Mouse (Mus musculus) Patski (cell line): Measurements from ENCODE around the gene Abi1. TPM values are rescaled to one million over a fixed set of nuclear protein-coding genes. Genes with fewer than 3 reads are reported as not detected.
"Not testable (repeated sequence)": the region's sequence is repeated elsewhere in the genome, so short reads cannot be mapped to it uniquely, and the experiment has no call there.

Experiments used
- ATAC-seq: fragments of 100-300 bp; one replicate; pipeline ENCODE4 v1.8.0; 2021
- CTCF ChIA-PET: fragments of 350-600 bp; sonication (Branson Sonifier 250); formaldehyde crosslinking; loops from one replicate; lab custom pipeline; 2022; ENCODE audit warnings: inconsistent platforms; lab: Charles Lee
- POLR2A ChIA-PET: fragments of 350-600 bp; sonication (Branson Sonifier 250); formaldehyde crosslinking; loops from one replicate; lab custom pipeline; 2022; ENCODE audit warnings: antibody characterized with exemption, inconsistent platforms; lab: Charles Lee
- DNase-seq: peaks from one replicate; pipeline ENCODE4 v3.0.0-alpha.2; 2011; ENCODE audit warnings: low read depth, low spot score
- H3K27me3 ChIP-seq: fragments of 371-371 bp; one replicate; pipeline ENCODE4 v1.5.1; 2021
- CTCF ChIP-seq: fragments of 100-300 bp; IDR thresholded peaks from one replicate; pipeline ENCODE4 v1.5.1; 2021
- in situ Hi-C: fragments of 300-500 bp; cut with MboI; formaldehyde crosslinking; loops from 3 replicates; pipeline ENCODE4 v1.11.1; 2018; ENCODE audit warnings: low pct_unique_long_range_greater_than_20kb, mixed read lengths
- polyA plus RNA-seq: library from polyadenylated mRNA; unstranded; gene quantifications from one replicate; pipeline ENCODE4 v1.2.3, GENCODE M21; 2021

Abi1 gene
- polyA plus RNA-seq, 1 experiment from 2014 or later: 62.8 TPM

DNA sequence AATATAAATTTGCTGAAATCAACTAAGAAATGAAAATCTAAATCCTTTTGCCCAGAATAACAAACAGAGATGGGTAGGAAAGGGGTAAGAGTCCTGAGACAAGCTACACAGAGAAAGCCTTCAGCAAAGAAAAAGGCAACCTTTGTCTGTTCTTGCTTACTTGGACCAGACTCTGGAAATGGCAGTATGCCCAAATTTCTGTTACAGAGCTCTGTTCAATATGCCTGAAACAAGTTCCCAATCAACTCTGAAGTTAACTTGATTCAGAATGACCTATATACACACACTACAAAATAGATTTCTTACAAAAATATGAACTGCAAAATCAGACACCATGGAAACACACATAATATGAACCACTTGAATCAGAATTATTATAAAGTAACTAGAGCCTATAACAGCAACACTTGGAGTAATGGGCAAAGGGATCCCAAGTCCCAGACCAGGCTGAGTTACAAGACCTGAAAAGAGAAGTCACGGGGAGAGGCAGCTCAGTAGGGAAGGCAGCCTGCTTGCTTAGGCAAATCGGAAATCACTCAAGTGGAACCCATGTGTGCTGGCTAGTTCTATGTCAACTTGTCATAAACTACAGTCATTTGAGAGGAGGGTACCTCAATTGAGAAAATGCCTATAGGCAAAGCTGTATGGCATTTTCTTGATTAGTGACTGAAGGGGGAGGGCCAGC, 53.9 kb downstream of the Abi1 start:
- TF ChIP-seq CTCF: no peak
- POLR2A ChIA-PET: no interaction called here
- ATAC-seq: no peak
- H3K27me3 ChIP-seq: no peaks in the 10 kb centered on the region
- CTCF ChIA-PET: interaction anchor here (1.4 to 1.8 kb wide), 2 partner anchors 24 to 51 kb away, joined by 3 read pairs; no protein-coding TSS in a partner anchor
- no peak for DNase-seq
- in situ Hi-C loops: no loop called here

DNA sequence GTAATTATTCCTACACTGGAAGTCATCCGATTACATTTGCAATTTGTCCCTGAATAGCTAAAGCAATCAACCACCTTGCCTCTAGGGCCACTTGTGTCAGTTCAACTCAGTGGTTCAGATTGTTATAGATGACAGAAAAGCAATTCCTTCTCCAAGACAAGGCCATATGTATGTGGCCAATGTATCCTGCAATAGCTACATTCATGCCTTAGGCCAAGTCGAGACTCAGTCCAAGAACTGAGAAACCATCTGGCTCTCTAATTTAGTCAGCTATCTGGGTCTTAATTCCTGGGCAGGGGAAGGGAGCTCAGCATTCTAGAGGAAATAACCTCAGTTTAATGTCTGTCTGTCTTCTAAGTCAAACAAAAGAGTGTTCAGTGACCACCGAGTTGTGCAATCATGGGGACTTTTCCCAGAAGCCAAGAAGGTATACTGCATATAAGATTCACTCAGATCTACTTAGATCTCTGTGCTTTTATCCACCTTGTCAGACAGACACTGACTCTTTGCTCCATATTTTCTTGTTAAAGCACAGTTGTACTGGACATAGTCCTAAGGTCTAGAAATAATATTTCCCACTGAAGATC, 62.6 kb downstream of the Abi1 start:
- CTCF ChIA-PET: interaction anchor here (0.9 to 2.1 kb wide), 4 partner anchors 9 to 18 kb away, joined by 3 to 8 read pairs (median 3); no protein-coding TSS in a partner anchor

GRCm38 (mm10) chr2:22962970-22963369, 77.1 kb downstream of the Abi1 start:
- POLR2A ChIA-PET: no interaction called here
- H3K27me3 ChIP-seq: no peaks in the 10 kb centered on the region
- DNase-seq (no peak), ATAC-seq (no peak)
- CTCF ChIA-PET: no interaction called here
- in situ Hi-C loops: no loop called here
- TF ChIP-seq CTCF: no peak

More for the DNA sequence above, 62.6 kb downstream of the Abi1 start:
- ATAC-seq (no peak), DNase-seq (no peak)
- in situ Hi-C loops: no loop called here
- H3K27me3 ChIP-seq: no peaks in the 10 kb centered on the region
- POLR2A ChIA-PET: no interaction called here
- TF ChIP-seq CTCF: no peak

DNA sequence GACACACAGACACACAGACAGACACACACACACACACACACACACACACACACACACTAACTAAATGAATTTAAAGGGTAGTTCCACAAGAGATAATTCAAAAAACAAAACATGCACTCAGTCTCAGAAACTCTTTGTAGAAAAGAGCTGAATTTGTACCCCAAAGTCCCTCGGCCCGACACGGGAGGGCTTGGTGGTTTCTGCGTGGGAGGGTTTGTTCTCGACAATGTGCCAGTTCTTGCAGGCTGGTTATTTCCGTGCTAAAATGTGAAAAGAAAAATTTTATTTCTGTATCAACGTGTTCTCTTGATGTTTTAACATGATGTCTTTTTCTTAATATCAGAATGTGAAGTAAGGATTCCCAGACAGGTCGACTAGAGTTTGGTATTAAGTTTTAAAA, 77.8 kb downstream of the Abi1 start:
- ATAC-seq (no peak), DNase-seq (no peak)
- in situ Hi-C loops: no loop called here
- no peak for TF ChIP-seq CTCF
- POLR2A ChIA-PET: no interaction called here
- CTCF ChIA-PET: interaction anchor here (1.0 kb wide), 1 partner anchor 23 kb away, joined by 3 read pairs; no protein-coding TSS in a partner anchor
- no peaks in the 10 kb centered on the region for H3K27me3 ChIP-seq

DNA sequence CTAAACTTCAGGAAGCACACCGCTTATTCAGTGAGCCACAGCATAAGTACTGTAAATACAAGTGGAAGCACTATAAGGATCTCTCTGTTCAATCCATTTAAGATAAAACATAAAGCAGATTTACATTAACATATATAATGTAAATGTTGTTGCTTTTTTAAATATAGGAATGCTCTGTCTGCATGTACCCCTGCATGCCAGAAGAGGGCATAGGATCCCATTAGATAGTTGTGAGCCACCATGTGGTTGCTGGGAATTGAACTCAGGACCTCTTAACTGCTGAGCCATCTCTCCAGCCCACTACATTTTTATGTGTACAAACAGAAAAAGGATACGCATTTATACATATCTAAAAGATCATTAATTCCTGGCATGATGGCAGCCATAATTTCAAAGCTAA, 78.4 kb downstream of the Abi1 start:
- in situ Hi-C loops: no loop called here
- DNase-seq (no peak), ATAC-seq (no peak)
- ChIA-PET CTCF (interaction anchor here (1.0 to 1.1 kb wide), 2 partner anchors 24 to 60 kb away, joined by 3 read pairs; no protein-coding TSS in a partner anchor), POLR2A (no interaction called here)
- H3K27me3 ChIP-seq: no peaks in the 10 kb centered on the region
- TF ChIP-seq CTCF: peak; percentile 41

DNA sequence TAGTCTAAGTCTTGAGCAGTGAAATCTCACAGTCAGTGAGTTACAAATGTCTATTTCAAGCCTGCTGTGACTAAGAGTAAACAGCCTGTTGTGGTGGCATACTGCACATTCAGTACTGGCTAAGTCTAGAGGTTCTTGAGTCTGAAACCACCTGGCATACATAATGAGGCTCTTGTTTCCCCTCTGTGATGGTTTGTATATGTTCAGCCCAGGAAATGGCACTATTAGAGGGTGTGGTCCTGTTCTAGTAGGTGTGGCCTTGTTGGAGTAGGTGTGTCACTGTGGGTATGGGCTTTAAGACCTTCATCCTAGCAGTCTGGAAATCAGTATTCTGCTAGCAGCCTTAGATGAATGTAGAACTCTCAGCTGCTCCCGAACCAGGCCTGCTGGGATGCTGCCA, 82.6 kb downstream of the Abi1 start:
- CTCF ChIA-PET: interaction anchor here (1.4 kb wide), 1 partner anchor 22 kb away, joined by 5 read pairs; no protein-coding TSS in a partner anchor
- POLR2A ChIA-PET: no interaction called here
- in situ Hi-C loops: no loop called here
- ATAC-seq (peak; percentile 21), DNase-seq (no peak)
- no peak for TF ChIP-seq CTCF
- H3K27me3 ChIP-seq: no peaks in the 10 kb centered on the region

- in situ Hi-C loops: no loop called here
- CTCF ChIA-PET: no interaction called here
These were observed 84.1 kb downstream of the Abi1 start for GRCm38 (mm10) chr2:22955914-22956313.

DNA sequence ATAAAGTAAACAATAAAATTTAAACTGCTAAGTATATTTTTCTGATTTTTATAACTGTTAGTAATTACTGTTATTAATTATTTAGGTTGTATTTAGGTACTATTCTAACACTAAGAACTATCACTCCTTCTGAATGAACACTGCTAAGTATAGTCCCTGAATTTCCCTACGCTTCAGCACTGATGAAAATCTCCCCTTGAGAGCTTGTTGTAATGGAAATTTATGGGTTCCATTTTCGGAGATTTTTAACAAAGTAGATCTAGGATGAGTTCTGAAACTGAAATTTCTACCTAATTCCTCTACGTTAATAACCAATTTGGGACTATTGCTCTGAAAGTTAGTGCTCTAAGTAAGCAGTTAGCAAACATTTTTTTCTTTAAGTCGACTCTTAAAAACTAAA, 85.8 kb downstream of the Abi1 start:
- DNase-seq: no peak
- ATAC-seq: no peak
- H3K27me3 ChIP-seq: no peaks in the 10 kb centered on the region
- ChIA-PET POLR2A (no interaction called here), CTCF (no interaction called here)
- in situ Hi-C loops: no loop called here
- no peak for TF ChIP-seq CTCF

More at GRCm38 (mm10) chr2:22955914-22956313, 84.1 kb downstream of the Abi1 start:
- TF ChIP-seq CTCF: no peak
- POLR2A ChIA-PET: no interaction called here
- no peak for DNase-seq
- no peaks in the 10 kb centered on the region for H3K27me3 ChIP-seq
- no peak for ATAC-seq

- no peaks in the 10 kb centered on the region for H3K27me3 ChIP-seq
- ATAC-seq: peak; percentile 88
- ChIA-PET CTCF (interaction anchor here (1.0 kb wide), 1 partner anchor 12 kb away, joined by 4 read pairs; no protein-coding TSS in a partner anchor), POLR2A (no interaction called here)
- peak; percentile 33 for DNase-seq
- TF ChIP-seq CTCF: no peak
- in situ Hi-C loops: no loop called here
These were observed 90.1 kb downstream of the Abi1 start for GRCm38 (mm10) chr2:22949956-22950355.

DNA sequence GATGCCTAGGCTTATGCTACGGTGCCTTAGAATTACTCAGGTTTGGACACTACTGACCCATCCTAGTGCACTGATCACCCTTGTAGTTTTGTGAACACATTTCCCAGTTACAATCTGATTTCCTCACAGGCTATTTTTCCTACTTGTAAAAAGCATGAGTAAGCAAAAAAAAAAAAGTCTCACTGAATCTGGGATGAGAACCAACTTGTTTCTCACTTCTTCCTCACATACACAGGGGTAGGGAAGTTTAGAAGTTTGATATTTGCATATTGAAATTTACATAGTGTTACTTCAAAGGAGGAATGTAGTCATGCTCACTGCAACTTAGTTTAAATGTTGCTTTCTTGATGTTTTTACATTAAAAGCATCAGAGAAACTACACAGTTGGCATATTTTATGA, 106.5 kb downstream of the Abi1 start:
- in situ Hi-C loops: no loop called here
- CTCF ChIA-PET: interaction anchor here (1.0 kb wide), 1 partner anchor 9 kb away, joined by 5 read pairs; no protein-coding TSS in a partner anchor
- DNase-seq (no peak), ATAC-seq (no peak)
- TF ChIP-seq CTCF: no peak
- POLR2A ChIA-PET: no interaction called here
- H3K27me3 ChIP-seq: no peaks in the 10 kb centered on the region

DNA sequence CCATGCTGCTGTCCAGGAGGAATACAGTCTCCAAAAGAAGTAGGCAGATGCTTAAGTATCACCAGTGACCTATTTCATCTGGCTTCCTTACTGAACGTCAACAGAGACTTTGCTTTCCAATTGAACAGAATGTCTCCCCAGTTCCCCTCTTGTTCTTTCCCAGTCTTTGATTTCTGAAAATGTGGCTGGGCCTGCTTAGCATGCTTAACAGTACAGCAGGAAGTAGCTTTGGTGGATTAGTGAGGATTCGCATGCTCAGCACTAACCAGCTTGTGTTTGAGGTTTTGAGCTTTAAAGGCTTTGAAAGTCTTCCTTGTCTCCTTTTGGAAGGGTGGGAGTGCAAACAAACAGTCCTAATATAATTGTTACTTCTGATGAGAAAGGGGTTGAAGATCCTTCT, 111.8 kb downstream of the Abi1 start:
- POLR2A ChIA-PET: no interaction called here
- in situ Hi-C loops: no loop called here
- CTCF ChIA-PET: no interaction called here
- ATAC-seq: no peak
- H3K27me3 ChIP-seq: no peaks in the 10 kb centered on the region
- DNase-seq: no peak
- no peak for TF ChIP-seq CTCF

- ATAC-seq, POLR2A ChIA-PET, H3K27me3 ChIP-seq, CTCF ChIA-PET, in situ Hi-C loops, DNase-seq: not testable (repeated sequence)
These were observed 114.1 kb downstream of the Abi1 start for GRCm38 (mm10) chr2:22925911-22926310.
